Mouse (Mus musculus) ES-E14 (cell line): ENCODE data around the gene Aqp8.

Experiments used
- CHD2 ChIP-seq: IDR thresholded peaks from 2 replicates; pipeline ENCODE4 v1.6.1; 2014; ENCODE audit warnings: mild to moderate bottlenecking, low read depth, low read length, inconsistent platforms
- HCFC1 ChIP-seq: IDR thresholded peaks from 2 replicates; pipeline ENCODE4 v1.6.1; 2012; ENCODE audit warnings: low read length, inconsistent platforms, borderline replicate concordance; ENCODE audit not compliant: insufficient read depth
- MAFK ChIP-seq: IDR thresholded peaks from 2 replicates; pipeline ENCODE4 v1.6.1; 2014; ENCODE audit warnings: mild to moderate bottlenecking, low read depth, low read length, inconsistent platforms; ENCODE audit not compliant: insufficient read depth
- ZC3H11A ChIP-seq: IDR thresholded peaks from 2 replicates; pipeline ENCODE4 v1.6.1; 2012; ENCODE audit warnings: low read depth, mild to moderate bottlenecking, inconsistent platforms, low read length, borderline replicate concordance
- ZNF384 ChIP-seq: IDR thresholded peaks from 2 replicates; pipeline ENCODE4 v1.6.1; 2012; ENCODE audit warnings: low read depth, low read length, inconsistent platforms

GRCm38 (mm10) chr7:123499481-123500238 is 37.6 kb downstream of the Aqp8 start:
- TF ChIP-seq CHD2 (no peak), MAFK (no peak), HCFC1 (no peak), ZC3H11A (no peak), ZNF384 (no peak)
